ENCODE assay signal across 14 mouse cellular contexts in the genomic region with DNA sequence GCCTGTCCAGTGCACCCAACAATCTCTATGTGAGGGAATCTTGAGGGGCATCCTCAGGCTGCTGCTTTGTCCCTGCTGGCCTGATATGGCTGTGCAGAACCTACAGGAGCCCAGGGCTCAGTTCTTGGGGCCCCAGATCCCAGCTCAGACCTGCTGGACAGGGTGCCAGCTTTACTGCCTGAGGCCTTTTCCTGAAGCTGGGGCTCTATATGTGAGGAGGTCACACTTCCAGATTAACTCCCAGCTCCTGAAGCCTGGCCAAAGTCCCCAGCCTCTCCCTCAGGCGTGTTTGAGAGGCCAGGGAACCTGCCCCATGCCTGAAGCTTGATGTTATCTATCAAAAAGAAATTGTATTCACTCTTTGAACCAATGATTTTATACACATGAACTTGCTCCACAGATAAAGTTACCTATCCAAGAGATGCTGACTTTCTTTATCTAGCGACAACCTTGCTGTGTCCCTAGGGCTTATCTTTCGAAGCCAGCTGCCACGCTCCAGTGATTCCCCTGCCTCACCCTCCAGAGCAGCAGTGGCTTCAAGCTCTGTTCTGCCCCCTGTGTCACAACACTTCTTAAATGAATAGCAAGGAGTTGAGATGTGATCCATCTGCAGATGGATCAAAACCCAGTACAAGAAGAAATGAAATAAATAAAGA.
DNase-seq lines count a peak whose midpoint lies in the region; ATAC-seq and TF ChIP-seq lines count a peak whose summit lies in the region.
"Had no signal": no experiment of that assay in that cellular context is flagged by ENCODE, and none has a peak within 500 bp of the region (broad histone marks: within the 10 kb centered on the region; RNA-seq: fewer than 3 reads in every experiment).

No protein-coding gene starts in this region.

- H3K79me2 ChIP-seq in CH12.LX (replicated peaks; ENCODE audit: control insufficient read depth, extremely low read depth, insufficient read depth, poor library complexity, severe bottlenecking) = no peaks in the 10 kb centered on the region

- dilution Hi-C loops in CH12.LX (cut with MboI; ENCODE audit: extremely low pct_ligation_motif_present, extremely low pct_unique_long_range_greater_than_20kb, low sequenced_read_pairs) = no loop called here

- H3K9me3 ChIP-seq in heart, embryonic 14.5 days (ENCODE audit: control insufficient read depth, low read length) = no peaks in the 10 kb centered on the region
- H3K9me3 ChIP-seq in CH12.LX (replicated peaks; ENCODE audit: low read length) = no peaks in the 10 kb centered on the region
- no peaks in the 10 kb centered on the region for H3K9me3 ChIP-seq in intestine, embryonic 14.5 days (ENCODE audit: control insufficient read depth, low read length)
- no peaks in the 10 kb centered on the region for H3K9me3 ChIP-seq in liver, postnatal 0 days (ENCODE audit: low read length)
- H3K9me3 ChIP-seq: midbrain, embryonic 13.5 days had no signal

- peaks cover 79 to 97% of the 10 kb centered on the region in 2 experiments for H3K4me1 ChIP-seq in heart, embryonic 14.5 days (ENCODE audit: control insufficient read depth in 2 of 2, insufficient read depth in 2 of 2, low read length in 2 of 2)
- peaks cover 0 to 15% of the 10 kb centered on the region in 2 experiments; a peak in 2 of 4 replicates for H3K4me1 ChIP-seq in CH12.LX (ENCODE audit: control insufficient read depth in 1 of 2, insufficient read depth in 2 of 2)
- H3K4me1 ChIP-seq in intestine, embryonic 14.5 days (replicated peaks; ENCODE audit: control insufficient read depth, insufficient read depth, low read length) = peaks cover 4% of the 10 kb centered on the region; the same call in 1 of the 2 replicates
- peaks cover 23% of the 10 kb centered on the region for H3K4me1 ChIP-seq in liver, postnatal 0 days (ENCODE audit: insufficient read depth)

- no peak overlapping the region for H3K4me3 ChIP-seq in heart, embryonic 14.5 days (ENCODE audit: control insufficient read depth in 1 of 2, insufficient read depth in 1 of 2, low read depth in 1 of 2, low read length in 2 of 2)
- no peak overlapping the region for H3K4me3 ChIP-seq in CH12.LX (replicated peaks in 1 of 3; ENCODE audit: low read depth in 2 of 3, low read length in 2 of 3, poor library complexity in 1 of 3)
- H3K4me3 ChIP-seq in intestine, embryonic 14.5 days (ENCODE audit: low read depth, low read length) = no peak overlapping the region
- H3K4me3 ChIP-seq in liver, postnatal 0 days (ENCODE audit: low read depth, low read length) = no peak overlapping the region
- H3K4me3 ChIP-seq: midbrain, embryonic 13.5 days had no signal

- TF ChIP-seq CTCF in CH12.LX (conservative IDR thresholded peaks at IDR 0.05 in 1 of 2, IDR thresholded peaks at IDR 0.05 in 1 of 2; ENCODE audit: low read depth in 2 of 2, low read length in 2 of 2) = peak in 1 of 2 experiments; percentile 24; a peak in 2 of 4 replicates
- peak; percentile 23; the same call in 1 of the 2 replicates for TF ChIP-seq CTCF in liver, postnatal 0 days (IDR thresholded peaks at IDR 0.05; ENCODE audit: low read depth)

- H3K36me3 ChIP-seq in heart, embryonic 14.5 days (ENCODE audit: control insufficient read depth, insufficient read depth, low read length) = no peaks in the 10 kb centered on the region
- no peaks in the 10 kb centered on the region for H3K36me3 ChIP-seq in CH12.LX (replicated peaks in 1 of 2; ENCODE audit: control insufficient read depth in 1 of 2, insufficient read depth in 1 of 2, low read length in 1 of 2)
- no peaks in the 10 kb centered on the region for H3K36me3 ChIP-seq in intestine, embryonic 14.5 days (ENCODE audit: control insufficient read depth, insufficient read depth, low read length)
- no peaks in the 10 kb centered on the region for H3K36me3 ChIP-seq in liver, postnatal 0 days (replicated peaks; ENCODE audit: insufficient read depth, low read length)
- H3K36me3 ChIP-seq: midbrain, embryonic 13.5 days had no signal

- H3K27ac ChIP-seq in heart, embryonic 14.5 days (replicated peaks in 1 of 2; ENCODE audit: control insufficient read depth in 1 of 2, insufficient read depth in 1 of 2, low read depth in 2 of 2, low read length in 2 of 2) = peak overlapping the region; percentile 6 to 96
- H3K27ac ChIP-seq in CH12.LX (ENCODE audit: insufficient read depth, low read depth) = no peak overlapping the region
- peak overlapping the region; percentile 12 for H3K27ac ChIP-seq in intestine, embryonic 14.5 days (ENCODE audit: low read depth)
- peak overlapping the region; percentile 37; the same call in 1 of the 2 replicates for H3K27ac ChIP-seq in liver, postnatal 0 days (ENCODE audit: low read depth)
- H3K27ac ChIP-seq: hindbrain, postnatal 0 days; midbrain, embryonic 13.5 days had no signal

- H3K27me3 ChIP-seq in heart, embryonic 14.5 days (ENCODE audit: control insufficient read depth, insufficient read depth, low read length) = no peaks in the 10 kb centered on the region
- H3K27me3 ChIP-seq in CH12.LX (replicated peaks) = no peaks in the 10 kb centered on the region
- no peaks in the 10 kb centered on the region for H3K27me3 ChIP-seq in intestine, embryonic 14.5 days (replicated peaks; ENCODE audit: control insufficient read depth, insufficient read depth, low read length)
- H3K27me3 ChIP-seq in liver, postnatal 0 days (ENCODE audit: insufficient read depth, low read length) = no peaks in the 10 kb centered on the region
- H3K27me3 ChIP-seq: midbrain, embryonic 13.5 days had no signal

- intact Hi-C loops in heart, postnatal 36 days (cut with DNase I) = loop anchor here (5.0 kb wide), 1 partner anchor 72 kb away; no protein-coding TSS in a partner anchor

- no peak for ATAC-seq in heart, embryonic 14.5 days (ENCODE audit: insufficient number of reproducible peaks, insufficient read depth, low FRiP score, low read depth)
- peak; percentile 65; the same call in 1 of the 2 replicates for ATAC-seq in intestine, embryonic 14.5 days (replicated peaks; ENCODE audit: low FRiP score, low TSS enrichment, low read depth)
- ATAC-seq in liver, postnatal 0 days = peak; percentile 47
- ATAC-seq: hindbrain, postnatal 0 days; midbrain, embryonic 13.5 days had no signal

- 14% methylated on average over 4 of the region's 4 CpGs for WGBS in heart, embryonic 14.5 days
- 53% methylated on average over 4 of the region's 4 CpGs for WGBS in intestine, embryonic 14.5 days
- 27% methylated on average over 4 of the region's 4 CpGs for WGBS in liver, postnatal 0 days (ENCODE audit: insufficient replicate concordance)

- TF ChIP-seq RAD21 in CH12.LX (IDR thresholded peaks at IDR 0.05; ENCODE audit: low read depth, low read length) = no peak; the same call in 1 of the 2 replicates

- no peak for TF ChIP-seq POLR2A in CH12.LX (IDR thresholded peaks at IDR 0.05; ENCODE audit: low read depth, low read length)

- in situ Hi-C loops in CH12.LX (cut with MboI; ENCODE audit: low pct_ligation_motif_present, low pct_unique_long_range_greater_than_20kb, low sequenced_read_pairs) = no loop called here

- DNase-seq in heart, postnatal 36 days = no peak
- DNase-seq in CH12.LX (ENCODE audit: extremely low read depth) = peak; percentile 33
- no peak for DNase-seq in intestine, embryonic 14.5 days (ENCODE audit: low spot score)
- no peak for DNase-seq in liver, postnatal 0 days
- DNase-seq in left cerebral cortex, adult 18-20 months (ENCODE audit: low spot score in 2 of 2) = no peak
- DNase-seq in right cerebral cortex, postnatal 36 days (ENCODE audit: low spot score in 2 of 2) = no peak
- DNase-seq in spleen, postnatal 36 days (ENCODE audit: low spot score in 2 of 2) = no peak
- DNase-seq: cerebellum, postnatal 25 days; layer of hippocampus, postnatal 36 days; lung, adult 18-20 months; thymus, postnatal 14 days had no signal

- H3K9ac ChIP-seq in heart, embryonic 14.5 days (ENCODE audit: low read length) = peak overlapping the region; percentile 58
- no peak overlapping the region for H3K9ac ChIP-seq in CH12.LX (ENCODE audit: insufficient read depth, low read depth)
- H3K9ac ChIP-seq in intestine, embryonic 14.5 days (ENCODE audit: low read length) = no peak overlapping the region
- H3K9ac ChIP-seq in liver, postnatal 0 days (replicated peaks) = no peak overlapping the region
- H3K9ac ChIP-seq: midbrain, embryonic 13.5 days had no signal

- TF ChIP-seq EP300 in CH12.LX (IDR thresholded peaks at IDR 0.05; ENCODE audit: low read length) = no peak
- TF ChIP-seq EP300 in liver, postnatal 0 days (IDR thresholded peaks at IDR 0.05; ENCODE audit: low read depth) = peak; percentile 62; the same call in 1 of the 2 replicates

- no peak overlapping the region for H3K4me2 ChIP-seq in heart, embryonic 14.5 days (ENCODE audit: low read length)
- no peak overlapping the region for H3K4me2 ChIP-seq in CH12.LX (ENCODE audit: insufficient read depth, low read depth, poor library complexity, severe bottlenecking)
- H3K4me2 ChIP-seq in intestine, embryonic 14.5 days (ENCODE audit: low read length) = no peak overlapping the region
- H3K4me2 ChIP-seq in liver, postnatal 0 days (ENCODE audit: low read depth, low read length) = no peak overlapping the region
- H3K4me2 ChIP-seq: midbrain, embryonic 13.5 days had no signal

TF ChIP-seq in CH12.LX, 34 proteins besides CTCF, POLR2A, EP300 and RAD21 (continues in another document):
- TF ChIP-seq GABPA (IDR thresholded peaks at IDR 0.05; ENCODE audit: insufficient replicate concordance, low read depth, low read length) = no peak
- TF ChIP-seq SMC3 (IDR thresholded peaks at IDR 0.05; ENCODE audit: low read depth, low read length) = no peak
- TF ChIP-seq MXI1 (IDR thresholded peaks at IDR 0.05; ENCODE audit: low read depth, low read length) = no peak
- no peak for TF ChIP-seq ZNF384 (IDR thresholded peaks at IDR 0.05; ENCODE audit: low read depth, low read length)
- no peak for TF ChIP-seq ZMIZ1 (IDR thresholded peaks at IDR 0.05; ENCODE audit: low read depth, low read length)
- TF ChIP-seq MAZ (IDR thresholded peaks at IDR 0.05; ENCODE audit: low read depth, low read length) = no peak
- no peak for TF ChIP-seq CHD2 (IDR thresholded peaks at IDR 0.05; ENCODE audit: low read length)
- TF ChIP-seq ELF1 (IDR thresholded peaks at IDR 0.05; ENCODE audit: low read depth, low read length) = no peak
- TF ChIP-seq TBP (conservative IDR thresholded peaks at IDR 0.05; ENCODE audit: low read depth, low read length) = no peak
- no peak for TF ChIP-seq POLR2AphosphoS2 (IDR thresholded peaks at IDR 0.05; ENCODE audit: low read depth, low read length)
- TF ChIP-seq UBTF (IDR thresholded peaks at IDR 0.05; ENCODE audit: low read depth, low read length) = no peak
- TF ChIP-seq MYC (IDR thresholded peaks at IDR 0.05; ENCODE audit: low read depth, low read length) = no peak
- TF ChIP-seq MEF2A (IDR thresholded peaks at IDR 0.05; ENCODE audit: borderline replicate concordance, low read depth, low read length) = no peak
- no peak for TF ChIP-seq PAX5 (IDR thresholded peaks at IDR 0.05; ENCODE audit: low read length)
- TF ChIP-seq MAFK (IDR thresholded peaks at IDR 0.05; ENCODE audit: insufficient replicate concordance, low read length) = no peak
- TF ChIP-seq USF2 (conservative IDR thresholded peaks at IDR 0.05; ENCODE audit: low read depth, low read length) = no peak
- no peak for TF ChIP-seq ZKSCAN1 (IDR thresholded peaks at IDR 0.05; ENCODE audit: borderline replicate concordance, low read depth, low read length)
- no peak for TF ChIP-seq MAX (IDR thresholded peaks at IDR 0.05; ENCODE audit: low read length)
